Mouse (Mus musculus): ENCODE data around the gene H2al1i. TPM values are rescaled to one million over a fixed set of nuclear protein-coding genes. Genes with fewer than 3 reads are reported as not detected.
"Not testable (repeated sequence)": the region's sequence is repeated elsewhere in the genome, so short reads cannot be mapped to it uniquely, and the experiment has no call there.

H2al1i gene
- polyA plus RNA-seq, 1 experiment from 2014 or later, result not detected

GRCm38 (mm10) chrX:11327522-11327921 lies 3.1 kb downstream of the H2al1i start, which contains the start of gene H2al1j:
TSS of gene H2al1j (plus strand) at chrX:11327822.
- H3K27me3 ChIP-seq; ATAC-seq (ENCODE audit: low FRiP score); H3K9ac ChIP-seq; H3K4me1 ChIP-seq; H3K27ac ChIP-seq; H3K4me2 ChIP-seq (replicated peaks); H3K36me3 ChIP-seq; H3K9me3 ChIP-seq (replicated peaks); H3K4me3 ChIP-seq: not testable (repeated sequence)
- WGBS, result 100% methylated on average over 2 of the region's 2 CpGs

- Histone ChIP-seq H3K9me3 (replicated peaks) (no peaks in the 10 kb centered on the region), H3K9ac (no peak overlapping the region), H3K36me3 (no peaks in the 10 kb centered on the region), H3K27me3 (0 out of 2 replicates have a peak, but pooled peaks cover 4% of the 10 kb centered on the region), H3K4me2 (replicated peaks) (no peak overlapping the region), H3K4me1 (no peaks in the 10 kb centered on the region), H3K4me3 (no peak overlapping the region), H3K27ac (no peak overlapping the region)
- 72% methylated on average over 9 of the region's 9 CpGs for WGBS
- no peak for ATAC-seq (ENCODE audit: low FRiP score)
These were observed 21.3 kb downstream of the H2al1i start for GRCm38 (mm10) chrX:11345762-11346161.

- no peak for ATAC-seq (ENCODE audit: low FRiP score)
- Histone ChIP-seq H3K36me3 (no peaks in the 10 kb centered on the region), H3K4me1 (no peaks in the 10 kb centered on the region), H3K27me3 (0 out of 2 replicates have a peak, but pooled peaks cover 4% of the 10 kb centered on the region), H3K9ac (no peak overlapping the region), H3K9me3 (replicated peaks) (no peaks in the 10 kb centered on the region), H3K27ac (no peak overlapping the region), H3K4me3 (no peak overlapping the region), H3K4me2 (replicated peaks) (no peak overlapping the region)
- WGBS, result 96% methylated on average over 3 of the region's 3 CpGs
These were observed 22.3 kb downstream of the H2al1i start for GRCm38 (mm10) chrX:11346756-11347155.

DNA sequence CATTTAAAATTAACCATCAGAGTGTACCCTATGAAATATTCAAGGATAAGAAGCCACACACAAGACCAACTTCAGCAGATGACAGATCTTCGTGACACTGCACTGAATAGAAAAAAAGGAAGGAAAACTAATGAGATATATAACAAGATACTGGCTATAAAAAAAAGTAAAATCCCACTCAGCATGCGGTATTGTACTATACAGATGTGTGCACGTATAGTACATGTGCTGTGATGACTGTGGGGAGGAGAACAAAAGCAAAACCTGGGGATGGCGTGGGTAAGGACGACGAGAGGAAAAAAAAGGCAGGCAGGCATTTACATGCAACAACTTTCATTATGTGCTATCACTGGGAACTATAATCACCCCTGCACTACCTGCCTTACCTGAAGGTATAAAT lies 36.4 kb downstream of the H2al1i start:
- Histone ChIP-seq H3K27me3 (peaks cover 6% of the 10 kb centered on the region), H3K4me2 (replicated peaks) (no peak overlapping the region), H3K4me1 (peaks cover 4% of the 10 kb centered on the region; the same call in 1 of the 2 replicates), H3K4me3 (no peak overlapping the region), H3K9me3 (replicated peaks) (no peaks in the 10 kb centered on the region), H3K27ac (no peak overlapping the region), H3K9ac (no peak overlapping the region), H3K36me3 (no peaks in the 10 kb centered on the region)
- ATAC-seq (ENCODE audit: low FRiP score), result no peak
- WGBS, result 85% methylated on average over 6 of the region's 6 CpGs

DNA sequence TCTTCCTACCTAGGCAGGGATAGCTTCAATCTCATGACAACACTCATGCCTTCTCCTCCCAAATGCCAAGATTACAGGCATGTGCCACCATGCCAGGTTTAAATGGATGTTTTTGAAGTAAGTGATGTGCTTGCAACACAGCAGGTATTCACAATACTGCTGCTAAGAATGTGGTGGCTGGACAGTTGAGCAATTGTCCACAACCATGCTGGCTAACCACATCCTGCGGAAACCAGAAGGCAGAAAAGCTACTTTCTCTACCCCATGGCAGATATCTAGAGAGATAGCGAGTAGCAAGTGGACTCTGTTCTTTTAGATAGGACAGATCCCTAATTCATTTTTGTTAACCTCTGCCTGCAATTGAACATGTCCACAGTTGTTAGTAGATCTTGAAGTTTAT lies 36.8 kb downstream of the H2al1i start:
- H3K4me3 ChIP-seq, result no peak overlapping the region
- no peaks in the 10 kb centered on the region for H3K36me3 ChIP-seq
- H3K27ac ChIP-seq, result no peak overlapping the region
- H3K9ac ChIP-seq, result no peak overlapping the region
- no peak overlapping the region for H3K4me2 ChIP-seq (replicated peaks)
- no peaks in the 10 kb centered on the region for H3K9me3 ChIP-seq (replicated peaks)
- 87% methylated on average over 2 of the region's 2 CpGs for WGBS
- no peak for ATAC-seq (ENCODE audit: low FRiP score)
- H3K4me1 ChIP-seq, result peaks cover 4% of the 10 kb centered on the region; the same call in 1 of the 2 replicates
- H3K27me3 ChIP-seq, result peaks cover 9% of the 10 kb centered on the region

GRCm38 (mm10) chrX:11363890-11364289 lies 39.4 kb downstream of the H2al1i start:
- Histone ChIP-seq H3K9me3 (replicated peaks) (no peaks in the 10 kb centered on the region), H3K27me3 (peaks cover 17% of the 10 kb centered on the region), H3K4me1 (peaks cover 4% of the 10 kb centered on the region; the same call in 1 of the 2 replicates), H3K36me3 (no peaks in the 10 kb centered on the region), H3K9ac (no peak overlapping the region), H3K4me2 (replicated peaks) (no peak overlapping the region), H3K27ac (no peak overlapping the region), H3K4me3 (no peak overlapping the region)
- WGBS, result 48% methylated on average over 6 of the region's 6 CpGs
- ATAC-seq (ENCODE audit: low FRiP score), result no peak

DNA sequence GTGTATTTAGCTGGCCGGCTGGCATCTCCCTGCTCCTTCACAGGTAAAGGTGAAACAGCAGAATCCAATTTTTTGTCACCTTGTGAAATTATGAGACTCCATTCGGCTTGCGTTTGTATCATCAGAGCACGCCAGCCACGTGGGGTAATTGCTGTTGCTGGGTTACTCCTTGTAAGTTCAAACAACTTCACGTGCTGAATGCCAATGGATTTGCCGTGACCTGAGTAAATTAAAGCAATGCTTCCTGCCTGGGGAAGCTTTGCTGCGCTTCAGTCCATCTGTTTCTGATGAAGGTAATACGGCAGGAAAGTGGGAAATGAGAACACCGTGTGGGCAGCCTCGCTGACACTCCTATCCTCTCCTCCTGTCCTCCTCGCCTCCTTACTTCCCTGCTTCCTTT lies 40.7 kb downstream of the H2al1i start:
- Histone ChIP-seq H3K4me3 (no peak overlapping the region), H3K27me3 (peaks cover 17% of the 10 kb centered on the region), H3K4me2 (replicated peaks) (no peak overlapping the region), H3K4me1 (peaks cover 4% of the 10 kb centered on the region; the same call in 1 of the 2 replicates), H3K9me3 (replicated peaks) (no peaks in the 10 kb centered on the region), H3K36me3 (no peaks in the 10 kb centered on the region), H3K9ac (no peak overlapping the region), H3K27ac (no peak overlapping the region)
- ATAC-seq (ENCODE audit: low FRiP score), result no peak
- WGBS, result 53% methylated on average over 12 of the region's 12 CpGs

Other genes starting within 250 kb of the H2al1i start
- not detected in 2 replicates for gene H2al1a, start 25.4 kb upstream of the H2al1i start, polyA plus RNA-seq (2016; fragmentation: Nextera tagmentation; extraction: Ambion mirVana)
- not detected in 2 replicates for gene H2al1b, start 22.2 kb upstream of the H2al1i start, polyA plus RNA-seq (2016; fragmentation: Nextera tagmentation; extraction: Ambion mirVana)
- gene H2al1c, start 19.0 kb upstream of the H2al1i start, polyA plus RNA-seq (2016; fragmentation: Nextera tagmentation; extraction: Ambion mirVana), result not detected in 2 replicates
- gene H2al1d, start 15.8 kb upstream of the H2al1i start, polyA plus RNA-seq (2016; fragmentation: Nextera tagmentation; extraction: Ambion mirVana), result not detected in 2 replicates
- gene H2al1e, start 12.7 kb upstream of the H2al1i start, polyA plus RNA-seq (2016; fragmentation: Nextera tagmentation; extraction: Ambion mirVana), result not detected in 2 replicates
- gene H2al1f, start 9.5 kb upstream of the H2al1i start, polyA plus RNA-seq (2016; fragmentation: Nextera tagmentation; extraction: Ambion mirVana), result not detected in 2 replicates
- not detected in 2 replicates for gene H2al1g, start 6.4 kb upstream of the H2al1i start, polyA plus RNA-seq (2016; fragmentation: Nextera tagmentation; extraction: Ambion mirVana)
- gene H2al1h, start 3.2 kb upstream of the H2al1i start, polyA plus RNA-seq (2016; fragmentation: Nextera tagmentation; extraction: Ambion mirVana), result not detected in 2 replicates
- not detected in 2 replicates for gene H2al1j, start 3.2 kb downstream of the H2al1i start, polyA plus RNA-seq (2016; fragmentation: Nextera tagmentation; extraction: Ambion mirVana)

Measured in hindbrain, embryonic 12.5 days (tissue).